Mouse (Mus musculus) cerebellum, postnatal 36 days (tissue): ENCODE measurements around the gene Olfr694.
"Not testable (repeated sequence)": the region's sequence is repeated elsewhere in the genome, so short reads cannot be mapped to it uniquely, and the experiment has no call there.

Source experiments
- DNase-seq, 2 experiments: peaks; one replicate each; pipeline ENCODE4 v3.0.0; 2021 to 2022; ENCODE audit warnings: mixed read lengths in 2 of 2

The Olfr694 gene

DNA sequence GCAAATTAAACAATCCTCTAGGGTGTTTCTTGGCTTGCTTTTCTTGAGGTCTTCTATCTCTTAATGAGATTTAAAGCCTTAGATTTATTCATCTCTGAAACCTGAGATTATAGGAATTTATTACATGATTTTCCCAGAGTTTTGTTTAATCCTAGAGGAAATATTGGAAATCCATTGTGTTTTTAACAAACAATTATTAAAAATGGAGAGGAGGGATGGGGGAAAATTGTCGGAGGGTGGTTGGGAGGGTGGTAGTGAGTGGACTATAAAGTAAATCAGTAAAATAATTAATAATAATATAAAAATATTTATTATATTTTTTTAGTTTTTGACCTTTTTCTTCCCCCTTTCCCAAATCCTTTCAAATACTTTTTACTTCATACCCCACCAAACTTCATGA, at the start of gene Olfr694:
Gene Olfr694 (minus strand): TSS at position 101 of the 400 bp plus-strand sequence.
- no peak for DNase-seq

DNA sequence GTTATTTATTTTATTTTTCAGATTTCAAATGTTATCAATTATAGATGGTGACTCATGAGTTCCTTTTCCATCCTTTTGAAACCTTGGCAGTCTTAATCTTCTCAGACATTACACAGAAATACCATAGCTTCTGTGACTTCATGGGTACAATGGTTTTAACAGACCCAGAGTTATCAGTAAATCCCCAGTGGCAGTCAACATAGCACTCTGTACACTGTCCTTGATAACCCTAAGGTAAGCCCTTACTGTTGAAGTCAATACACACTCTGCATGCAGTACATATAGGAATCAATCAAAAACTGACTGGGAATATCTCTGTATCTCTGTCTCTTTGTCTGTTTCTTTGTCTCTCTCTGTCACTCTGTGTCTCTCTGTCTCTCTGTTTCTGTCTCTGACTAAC, 45.4 kb upstream of the Olfr694 start:
- no peak for DNase-seq

DNA sequence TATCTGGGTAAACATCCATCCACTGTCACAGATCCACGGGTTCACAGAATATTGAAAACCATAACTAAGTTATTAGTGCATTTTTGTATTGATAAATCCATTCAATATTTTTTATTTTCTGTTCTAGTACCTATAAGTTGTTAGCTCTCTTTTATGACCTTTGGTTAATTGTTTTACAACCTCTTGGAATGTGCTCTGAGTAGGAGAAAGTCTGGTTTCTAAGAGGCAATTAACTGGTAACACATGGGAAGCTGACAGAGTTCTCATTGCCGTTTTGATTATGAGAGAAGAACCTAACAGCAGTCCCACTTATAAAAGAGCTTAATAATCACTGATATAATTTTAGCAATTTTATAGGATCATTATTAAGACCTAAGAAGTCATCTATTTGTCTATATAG, 42.1 kb upstream of the Olfr694 start:
- no peak for DNase-seq

DNA sequence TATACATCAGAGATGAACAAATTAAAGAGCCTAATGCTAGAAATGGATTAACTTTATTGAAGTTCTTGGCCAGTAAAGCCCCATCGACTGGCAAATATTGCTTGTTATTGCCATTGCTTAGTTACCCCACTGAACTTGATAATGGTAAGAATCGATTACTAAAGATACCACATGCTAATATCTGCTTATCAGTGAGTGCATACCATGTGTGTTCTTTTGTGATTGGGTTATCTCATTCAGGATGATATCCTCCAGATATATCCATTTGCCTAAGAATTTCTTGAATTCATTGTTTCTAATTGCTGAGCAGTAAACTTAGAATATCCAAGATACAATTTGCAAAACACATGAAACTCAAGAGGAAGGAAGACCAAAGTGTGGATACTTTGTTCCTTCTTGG, 34.0 kb upstream of the Olfr694 start:
- DNase-seq, result not testable (repeated sequence)

DNA sequence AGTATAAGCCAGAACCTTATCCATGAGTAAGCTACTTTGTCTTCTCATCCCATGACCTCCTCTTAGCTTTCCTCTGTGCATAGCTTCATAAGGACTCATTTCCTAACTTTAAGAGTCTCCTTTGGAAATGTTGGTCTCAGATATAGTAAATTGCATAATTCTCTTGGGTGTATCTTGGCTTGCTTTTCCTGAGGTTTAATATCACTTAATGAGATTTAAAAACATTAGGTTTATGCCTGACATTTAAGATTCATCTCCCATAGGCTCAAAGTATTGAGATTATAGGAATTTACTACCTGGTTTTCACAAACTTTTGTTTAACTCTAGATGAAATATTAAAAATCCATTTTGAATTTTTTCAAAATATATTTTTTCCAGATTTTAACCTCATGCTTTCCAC, 24.7 kb upstream of the Olfr694 start, which contains the start of gene Olfr695:
Gene Olfr695 (minus strand): TSS at position 101 of the 400 bp plus-strand sequence.
- DNase-seq, result no peak

DNA sequence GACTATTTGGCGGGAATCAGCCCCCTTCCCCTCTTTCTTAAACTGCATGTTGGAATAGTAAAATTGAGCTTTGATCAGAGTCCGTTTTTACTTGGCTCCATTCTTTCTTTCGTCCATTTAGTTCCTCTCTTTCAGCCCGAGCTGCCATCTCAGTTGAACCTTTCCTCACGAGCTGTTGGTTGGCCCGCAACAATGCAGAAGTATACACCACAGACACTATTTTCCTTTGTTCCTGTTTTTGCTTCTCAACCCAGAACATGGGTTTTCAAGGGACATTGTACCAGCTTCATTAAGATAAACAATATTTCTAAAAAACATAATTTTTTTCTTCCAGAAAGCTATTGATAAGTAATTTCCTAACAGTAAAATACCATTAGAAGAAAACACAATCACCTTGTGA, 19.8 kb upstream of the Olfr694 start:
- no peak for DNase-seq

DNA sequence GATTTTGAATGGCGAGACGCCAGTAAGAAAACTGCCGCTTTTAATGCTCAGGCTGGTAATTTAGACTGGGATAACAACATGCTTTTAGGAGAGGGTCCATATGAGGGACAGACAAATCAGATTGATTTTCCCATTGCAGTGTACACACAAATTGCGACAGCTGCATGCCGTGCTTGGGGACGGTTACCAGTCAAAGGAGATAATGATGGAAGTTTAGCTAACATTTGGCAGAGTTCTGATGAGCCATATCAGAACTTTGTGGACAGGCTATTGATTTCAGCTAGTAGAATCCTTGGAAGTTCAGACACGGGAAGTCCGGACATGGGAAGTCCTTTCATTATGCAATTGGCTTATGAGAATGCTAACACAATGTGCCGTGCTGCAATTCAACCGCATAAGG, 16.1 kb upstream of the Olfr694 start:
- DNase-seq, result not testable (repeated sequence)

DNA sequence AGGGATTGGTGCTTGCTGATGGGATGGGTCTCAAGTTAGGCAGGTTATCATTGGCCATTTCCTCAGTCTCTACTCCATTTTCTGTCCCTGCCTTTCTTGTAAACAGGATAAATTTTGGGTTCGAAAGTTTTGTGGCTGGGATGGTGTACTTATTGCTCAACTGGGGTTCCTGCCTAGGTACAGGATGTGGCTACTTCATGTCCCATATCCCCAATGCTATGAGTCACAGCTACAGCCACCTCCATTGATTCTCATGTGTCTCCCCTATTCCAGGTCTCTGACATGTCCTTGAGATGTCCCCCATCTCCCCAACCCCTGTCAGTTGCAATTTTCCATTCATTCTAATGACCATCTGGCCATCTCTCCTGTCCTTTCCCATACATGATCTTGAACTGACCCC, 5.3 kb upstream of the Olfr694 start:
- no peak for DNase-seq

DNA sequence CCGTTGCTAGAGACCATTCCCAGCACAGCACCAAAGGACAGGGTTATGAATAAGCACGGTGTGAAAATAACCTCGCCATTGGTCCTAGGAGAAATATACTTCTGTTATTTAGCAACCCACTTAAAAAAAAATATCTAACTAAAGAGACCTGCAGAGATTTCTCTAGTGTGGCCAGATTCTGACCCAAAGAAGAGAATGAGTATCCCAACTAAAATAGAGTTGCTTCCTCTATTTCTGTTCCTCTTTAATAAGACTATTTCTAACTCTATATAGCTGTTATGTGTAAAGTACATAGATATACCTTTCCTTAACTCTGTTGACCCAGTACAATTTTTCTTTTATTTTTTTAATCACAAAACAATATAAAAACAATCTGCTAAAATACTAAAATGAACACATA, 1.4 kb upstream of the Olfr694 start:
- DNase-seq, result no peak

DNA sequence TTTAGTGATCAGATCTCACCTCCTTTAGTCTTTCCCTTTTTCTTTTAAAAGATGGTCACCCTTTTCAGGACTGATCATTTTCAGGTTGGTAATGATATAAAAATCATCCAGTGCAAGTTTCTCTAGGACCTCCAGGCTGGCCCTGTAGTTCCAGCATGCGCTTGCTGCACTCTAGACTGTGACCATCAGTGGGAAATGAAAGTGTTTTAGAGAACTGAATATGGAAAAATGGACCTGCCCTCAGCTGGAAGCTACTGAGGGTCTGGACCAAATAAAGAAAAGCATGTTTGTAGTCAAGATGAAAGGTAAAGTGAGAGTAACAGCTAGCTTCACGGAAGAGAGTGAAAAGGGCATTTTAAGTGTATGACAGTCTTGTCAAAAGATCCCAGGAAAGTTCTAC, 6.2 kb downstream of the Olfr694 start:
- no peak for DNase-seq

DNA sequence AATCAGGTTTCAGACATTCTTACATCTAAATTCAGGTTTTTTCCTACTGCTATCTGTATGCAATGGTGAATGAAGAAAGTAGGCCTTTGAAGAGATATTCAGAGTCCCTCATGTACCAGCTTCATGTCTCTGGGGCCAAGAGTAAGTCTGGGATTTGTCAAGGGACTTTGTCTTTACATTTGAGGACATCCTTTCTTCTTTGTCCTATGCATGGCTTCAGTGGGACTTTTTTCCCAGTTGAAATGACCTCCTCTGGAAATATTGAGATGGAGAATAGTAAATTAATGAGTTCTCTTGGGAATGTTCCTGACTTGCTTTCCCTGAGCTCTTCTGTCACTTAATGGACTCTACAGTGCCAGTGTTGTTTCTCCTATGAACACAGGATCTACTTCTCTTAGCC, 11.1 kb downstream of the Olfr694 start, which contains the start of gene Olfr693:
Gene Olfr693 (minus strand): TSS at position 101 of the 400 bp plus-strand sequence.
- DNase-seq, result no peak

DNA sequence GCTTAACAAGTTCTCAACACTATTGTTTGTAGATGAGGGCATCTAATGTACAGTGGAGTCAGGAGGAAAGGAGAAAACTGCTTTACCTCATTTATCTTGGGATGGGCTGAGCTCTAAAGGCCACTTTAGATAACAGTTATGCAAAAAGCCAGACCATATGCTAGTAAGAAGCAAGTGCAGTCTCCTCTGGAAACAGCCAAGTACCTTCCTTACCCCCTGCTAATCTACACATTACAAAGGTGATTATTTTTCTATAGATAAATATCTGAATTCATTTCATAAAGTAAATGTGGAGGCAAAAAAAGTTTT, 39.3 kb downstream of the Olfr694 start:
- DNase-seq, result no peak

DNA sequence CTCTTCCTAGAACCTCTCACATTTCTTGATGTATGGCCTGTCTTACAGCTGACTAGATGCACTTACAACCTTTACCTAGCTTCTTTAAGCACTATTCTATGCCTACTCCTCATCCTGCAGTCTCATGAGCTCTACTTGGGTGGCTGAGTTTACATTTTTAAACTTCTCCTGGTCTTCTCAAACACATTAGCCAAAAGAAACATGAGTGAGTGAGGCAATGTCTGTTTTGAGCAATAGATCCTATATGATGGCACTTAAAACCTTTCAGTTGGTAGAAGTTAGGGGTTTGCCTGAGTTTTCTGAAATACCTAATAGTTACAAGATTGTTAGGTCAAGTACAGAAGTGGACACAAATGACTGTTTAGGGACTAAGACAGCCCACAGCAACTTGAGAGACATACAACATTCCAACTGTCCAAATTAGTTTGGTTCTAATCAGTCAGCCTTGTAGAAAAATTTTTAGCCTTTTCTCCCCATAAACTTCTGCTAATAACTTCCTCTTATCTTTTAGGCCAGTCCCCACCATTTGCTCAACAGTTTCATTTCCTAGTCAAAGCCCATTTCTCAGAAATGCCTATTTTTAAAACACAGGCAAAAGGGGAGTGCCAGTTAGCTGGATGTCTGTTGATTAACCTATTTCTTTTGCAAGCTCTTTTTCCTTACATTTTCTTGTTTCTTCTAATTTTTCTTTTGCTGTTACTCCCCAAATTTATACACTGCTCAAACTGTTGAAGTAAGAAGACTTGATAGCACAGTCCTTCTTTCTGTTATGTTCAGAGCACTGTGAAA, 39.9 kb downstream of the Olfr694 start:
- DNase-seq, result no peak

DNA sequence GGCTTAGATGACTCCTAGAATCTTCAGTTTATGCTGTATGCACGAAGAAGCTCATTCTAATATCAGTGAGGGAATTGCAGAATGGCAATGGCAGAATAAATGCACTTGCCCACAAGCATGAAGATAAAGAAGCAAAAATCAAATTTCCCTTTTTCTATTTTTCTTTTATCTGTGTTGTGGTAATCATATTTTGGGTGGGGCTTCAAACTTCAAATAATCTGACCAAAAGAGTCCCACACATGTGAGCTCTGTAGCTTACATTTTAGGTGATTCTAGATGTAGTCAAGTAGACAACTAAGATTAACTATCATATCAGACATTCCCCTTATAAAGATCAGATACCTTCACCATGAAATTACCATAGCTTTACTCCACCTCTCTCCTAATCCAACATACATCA, 41.8 kb downstream of the Olfr694 start:
- DNase-seq, result no peak

DNA sequence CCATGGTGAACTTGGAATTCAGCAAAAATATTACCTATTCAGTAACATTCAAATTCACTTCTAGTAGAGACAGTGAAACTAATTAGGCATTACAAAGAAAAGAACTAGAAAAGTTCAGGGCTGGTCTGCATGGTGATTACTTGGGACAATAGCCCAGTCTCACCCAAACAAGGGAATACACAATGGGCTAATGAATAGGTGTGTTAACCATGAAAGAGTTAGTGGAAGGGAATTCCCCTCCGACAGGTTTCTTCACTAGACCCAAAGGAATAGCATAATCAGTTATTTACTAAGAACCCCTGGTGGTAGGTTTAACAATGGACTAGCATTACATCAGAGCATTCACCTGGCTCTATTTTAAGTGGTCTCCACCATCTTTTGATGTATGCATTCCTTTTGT, 46.4 kb downstream of the Olfr694 start:
- DNase-seq, result no peak

DNA sequence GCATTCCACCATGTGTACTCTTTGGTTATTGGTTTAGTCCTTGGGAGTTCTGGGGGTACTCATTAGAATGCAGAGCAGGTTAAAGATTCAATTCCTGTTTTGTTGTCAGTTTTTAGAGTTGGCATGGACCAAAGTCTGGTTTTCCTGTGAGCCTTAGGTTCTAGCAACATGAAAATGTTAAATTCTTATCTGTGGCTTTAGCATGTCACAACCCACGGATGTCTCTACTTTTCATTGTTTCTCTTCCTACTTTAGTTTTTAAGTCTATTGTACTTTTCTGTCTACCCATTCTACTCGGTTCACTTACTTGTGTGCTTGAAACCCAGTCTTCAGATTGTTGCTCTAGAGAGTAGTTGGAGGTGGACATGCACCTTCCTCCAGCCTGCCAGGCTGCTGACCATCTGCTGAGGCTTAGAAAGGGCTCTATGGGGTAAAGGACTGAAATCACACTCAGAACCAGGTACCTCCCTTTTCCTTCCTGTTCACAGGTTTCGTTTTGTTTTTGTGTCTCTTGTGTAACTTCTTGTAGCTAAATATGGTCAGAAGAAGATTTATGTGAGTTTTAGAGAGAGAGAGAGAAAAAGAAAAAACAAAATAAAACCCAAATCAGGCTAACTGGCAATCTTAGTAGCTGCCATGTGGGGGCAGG, 47.3 kb downstream of the Olfr694 start:
- DNase-seq, result no peak

DNA sequence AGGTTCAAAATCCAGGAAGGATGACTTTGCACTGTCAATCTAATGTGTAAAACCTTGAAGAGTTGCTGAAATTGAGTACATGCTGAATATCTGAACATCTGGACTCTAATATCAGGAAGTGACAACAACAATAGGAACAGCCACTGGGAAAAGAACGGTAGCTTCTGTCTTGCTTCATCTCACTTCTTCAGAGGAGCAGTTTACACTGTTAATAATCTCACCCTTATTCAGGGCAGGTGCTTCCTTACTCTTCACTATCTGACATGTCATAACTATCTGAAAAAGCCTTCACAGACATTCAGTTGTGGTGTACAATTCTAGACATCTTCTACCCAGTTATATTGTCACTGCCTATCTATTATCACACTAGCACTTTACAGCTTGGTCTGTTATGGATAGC, 50.8 kb downstream of the Olfr694 start:
- no peak for DNase-seq

DNA sequence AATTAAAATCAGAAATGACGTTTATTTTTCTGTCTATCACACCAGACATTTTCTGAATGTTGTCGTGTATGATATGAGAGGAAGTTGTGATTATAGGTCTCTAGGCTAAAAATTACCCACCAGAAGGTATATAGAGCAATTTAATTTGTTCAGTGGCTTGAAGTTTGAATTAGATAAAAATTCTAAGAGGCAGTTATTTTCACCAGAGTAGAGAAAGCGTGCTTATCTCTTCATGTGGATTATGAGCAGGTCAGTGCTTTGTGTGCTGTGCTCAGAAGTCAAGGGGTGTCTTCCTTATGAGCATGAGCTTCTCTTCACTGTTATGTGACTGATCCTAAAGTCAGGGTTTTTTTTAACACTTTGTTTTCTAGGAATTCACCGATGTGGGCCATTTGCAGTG, 56.1 kb downstream of the Olfr694 start:
- DNase-seq, result no peak
